In the genomic region with DNA sequence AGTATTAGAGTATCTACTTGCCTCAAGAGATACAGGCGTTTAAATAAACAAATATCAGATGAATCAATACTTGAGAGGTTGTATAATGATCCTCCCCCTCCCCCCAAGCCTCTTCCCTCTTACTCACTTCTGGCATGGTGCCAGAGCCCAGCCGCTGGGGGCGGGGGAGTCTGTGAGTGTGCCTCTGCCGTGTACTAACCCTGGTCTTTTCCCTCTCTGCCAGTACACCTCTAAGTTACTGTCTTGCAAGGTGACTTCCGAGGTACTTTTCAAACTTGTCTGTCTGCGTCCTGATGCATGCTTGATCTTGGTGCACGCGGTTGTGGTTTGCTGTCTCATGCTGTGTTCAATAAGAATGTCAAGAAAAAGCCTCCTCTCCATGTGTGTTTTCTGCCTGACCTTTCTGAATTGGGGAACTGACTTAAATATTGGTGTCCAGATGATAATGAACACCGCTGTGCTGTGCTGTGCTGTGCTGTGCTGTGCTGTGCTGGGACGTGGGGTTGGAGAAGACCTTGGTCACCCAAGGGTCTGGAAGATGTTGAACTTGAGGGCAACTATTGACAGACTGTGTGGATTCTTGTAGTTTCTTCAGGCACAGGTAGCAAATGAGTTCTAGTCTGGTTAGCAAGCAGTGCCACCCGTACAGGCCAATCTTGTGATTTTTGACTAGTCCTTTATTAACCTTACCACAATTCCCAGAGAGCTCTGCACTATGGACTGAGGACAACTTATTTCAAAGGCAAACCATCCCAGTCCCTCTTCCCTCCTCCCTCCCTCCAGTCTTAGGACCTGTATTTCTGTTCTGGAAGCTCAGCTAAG, we compare ENCODE assay signal across 8 mouse cellular contexts. TPM values are rescaled to one million over a fixed set of nuclear protein-coding genes. Genes with fewer than 3 reads are reported as not detected.
A peak's percentile ranks its signal among the peaks of the same experiment; 100 is the strongest.
DNase-seq lines count a peak whose midpoint lies in the region; ATAC-seq lines count a peak whose summit lies in the region.

No protein-coding gene starts in this region.

- peak; percentile 68 to 70 for DNase-seq in cerebellum, postnatal 10 days
- DNase-seq in cerebellum, adult 8-10 months = no peak
- DNase-seq in testis, postnatal 10 days (ENCODE audit: low spot score) = peak; percentile 54
- DNase-seq in testis, postnatal 14 days (ENCODE audit: low spot score) = no peak
- peak; percentile 29 for DNase-seq in induced T-regulatory cell, adult 2 months (ENCODE audit: low read depth)
- no peak for DNase-seq in MN1 (ENCODE audit: low spot score)

- no peak overlapping the region for H3K27ac ChIP-seq in stomach, embryonic 14.5 days (ENCODE audit: low read length)

- H3K9me3 ChIP-seq in stomach, embryonic 14.5 days (ENCODE audit: control insufficient read depth, low read depth, low read length) = no peaks in the 10 kb centered on the region

- ATAC-seq in stomach, embryonic 14.5 days (ENCODE audit: insufficient number of reproducible peaks, insufficient read depth, low FRiP score, low read depth) = 0 out of 2 replicates have a peak, but pooled peaks have one; percentile 33
- no peak for ATAC-seq in frontal cortex, adult (ENCODE audit: low TSS enrichment)

- no peak overlapping the region for H3K9ac ChIP-seq in stomach, embryonic 14.5 days (replicated peaks; ENCODE audit: low read depth, low read length)

- H3K4me3 ChIP-seq in stomach, embryonic 14.5 days (ENCODE audit: low read depth, low read length) = no peak overlapping the region

- H3K27me3 ChIP-seq in stomach, embryonic 14.5 days (ENCODE audit: control insufficient read depth, insufficient read depth, low read length) = no peaks in the 10 kb centered on the region

- 46% methylated on average over 11 of the region's 11 CpGs for WGBS in stomach, embryonic 14.5 days

- no peak overlapping the region for H3K4me2 ChIP-seq in stomach, embryonic 14.5 days (replicated peaks; ENCODE audit: low read depth, low read length)

- peaks cover 13% of the 10 kb centered on the region for H3K4me1 ChIP-seq in stomach, embryonic 14.5 days (ENCODE audit: control insufficient read depth, insufficient read depth, low read length)

- H3K36me3 ChIP-seq in stomach, embryonic 14.5 days (ENCODE audit: control insufficient read depth, insufficient read depth, low read length) = no peaks in the 10 kb centered on the region; the same call in 1 of the 2 replicates

RNA-seq across cellular contexts. Expression of gene D630039A03Rik, which starts 29.8 kb away (rescaled TPM):
- polyA plus RNA-seq in stomach, embryonic 14.5 days (2014; fragmentation: Nextera tagmentation; extraction: Ambion mirVana) = 9.4 and 9.9 TPM in 2 replicates

Comparison
In these comparisons a context has a peak if more than half of its experiments do, and no peak if none do; other contexts are left out.
1. DNase-seq: peak in cerebellum, postnatal 10 days (2 of 2), testis, postnatal 10 days (single experiment) and induced T-regulatory cell, adult 2 months (single experiment); none in cerebellum, adult 8-10 months (single experiment), testis, postnatal 14 days (single experiment) and MN1 (single experiment).